Mouse (Mus musculus): ENCODE results near the gene 6030408B16Rik. TPM values are rescaled to one million over a fixed set of nuclear protein-coding genes. Genes with fewer than 3 reads are reported as not detected.
A peak's percentile ranks its signal among the peaks of the same experiment; 100 is the strongest.

6030408B16Rik gene
- polyA plus RNA-seq, 2 experiments, result 0.74 to 1.0 TPM

DNA sequence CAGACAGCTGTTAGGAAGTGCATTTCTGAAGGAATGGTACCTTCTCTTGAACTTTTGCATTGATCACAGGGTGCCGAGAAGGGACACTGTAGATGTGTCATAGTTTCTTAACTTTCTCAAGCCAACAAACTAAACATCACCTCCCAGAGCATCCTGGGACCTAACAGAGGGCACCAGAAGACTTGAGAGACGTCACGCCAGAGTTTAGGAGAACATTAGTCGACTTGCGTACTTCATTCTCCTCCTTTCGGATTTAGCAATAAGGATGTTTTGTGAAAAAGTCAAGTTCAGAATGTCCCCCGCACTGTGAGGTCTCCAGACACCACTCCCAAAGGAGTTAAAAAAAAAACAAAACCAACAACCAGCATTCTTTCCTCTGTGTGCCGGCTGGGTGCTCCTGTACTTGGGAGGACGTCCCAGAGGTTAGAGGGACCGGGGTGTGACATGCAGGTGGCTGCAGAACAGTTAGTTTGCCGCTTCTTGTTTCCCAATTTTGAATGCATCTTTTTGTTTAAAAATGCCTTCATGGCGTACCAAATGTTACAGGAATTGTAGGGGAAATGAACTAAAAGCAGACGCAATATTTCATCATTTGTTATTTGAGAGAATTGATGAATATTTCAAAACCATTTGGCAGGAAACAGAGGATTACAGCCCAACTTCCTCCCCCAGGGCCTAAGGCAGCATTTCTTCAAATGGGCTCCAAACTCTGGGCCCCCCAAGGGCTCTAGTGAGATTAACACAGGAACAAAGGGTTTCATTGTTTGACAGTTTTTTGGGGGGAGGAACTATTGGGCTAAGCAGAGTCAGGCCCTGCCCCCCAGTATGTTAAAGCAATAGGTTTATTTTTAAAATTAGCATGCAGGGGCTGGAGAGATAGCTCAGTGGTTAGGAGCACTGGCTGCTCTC is 15.7 kb downstream of the 6030408B16Rik start:
- peaks cover 8% of the 10 kb centered on the region for H3K4me1 ChIP-seq (ENCODE audit: control insufficient read depth, insufficient read depth, low read length)
- 58% methylated on average over 13 of the region's 13 CpGs for WGBS
- no peak for TF ChIP-seq POLR2A (IDR thresholded peaks at IDR 0.05; ENCODE audit: borderline replicate concordance, extremely low read depth, insufficient read depth, insufficient read length)
- H3K27me3 ChIP-seq (ENCODE audit: control insufficient read depth, insufficient read depth, low read length), result no peaks in the 10 kb centered on the region
- no peak overlapping the region for H3K27ac ChIP-seq (replicated peaks; ENCODE audit: low read depth, low read length)
- peak; percentile 60 for DNase-seq (ENCODE audit: low spot score)
- no peaks in the 10 kb centered on the region for H3K36me3 ChIP-seq (ENCODE audit: control insufficient read depth, insufficient read depth, low read length)
- peak; percentile 34; the same call in 1 of the 2 replicates for ATAC-seq (ENCODE audit: low FRiP score, low read depth)
- no peak overlapping the region for H3K4me2 ChIP-seq (replicated peaks; ENCODE audit: low read depth, low read length, severe bottlenecking)
- no peak overlapping the region for H3K4me3 ChIP-seq (replicated peaks; ENCODE audit: low read length)
- no peak overlapping the region for H3K9ac ChIP-seq (ENCODE audit: low read depth, low read length, severe bottlenecking)
- no peaks in the 10 kb centered on the region for H3K9me3 ChIP-seq (ENCODE audit: control insufficient read depth, low read length)

DNA sequence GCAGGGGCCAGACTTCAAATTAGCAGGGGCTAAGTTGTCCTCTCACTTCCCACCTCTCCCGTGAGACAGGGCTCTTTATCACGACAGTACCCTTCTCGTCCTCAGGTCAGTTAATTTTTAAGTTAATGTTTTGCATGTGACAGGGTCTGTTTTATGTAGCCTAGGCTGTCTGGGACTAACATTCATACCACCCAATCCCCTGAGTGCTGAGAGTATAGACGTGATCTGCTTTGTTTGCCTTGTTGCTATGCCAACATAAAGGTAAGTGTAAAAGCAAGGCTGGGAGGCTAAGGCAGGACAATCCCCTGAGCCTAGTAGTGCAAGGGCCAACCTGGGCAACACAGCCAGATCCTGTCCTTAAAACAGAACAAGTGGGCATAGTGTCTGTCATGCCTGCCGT is 16.5 kb downstream of the 6030408B16Rik start:
- H3K4me2 ChIP-seq (replicated peaks; ENCODE audit: low read depth, low read length, severe bottlenecking), result no peak overlapping the region
- WGBS, result 29% methylated on average over 5 of the region's 5 CpGs
- no peak for TF ChIP-seq POLR2A (IDR thresholded peaks at IDR 0.05; ENCODE audit: borderline replicate concordance, extremely low read depth, insufficient read depth, insufficient read length)
- H3K9me3 ChIP-seq (ENCODE audit: control insufficient read depth, low read length), result no peaks in the 10 kb centered on the region
- no peak overlapping the region for H3K4me3 ChIP-seq (replicated peaks; ENCODE audit: low read length)
- DNase-seq (ENCODE audit: low spot score) (no peak), ATAC-seq (ENCODE audit: low FRiP score, low read depth) (no peak)
- no peak overlapping the region for H3K27ac ChIP-seq (replicated peaks; ENCODE audit: low read depth, low read length)
- peaks cover 8% of the 10 kb centered on the region for H3K4me1 ChIP-seq (ENCODE audit: control insufficient read depth, insufficient read depth, low read length)
- no peak overlapping the region for H3K9ac ChIP-seq (ENCODE audit: low read depth, low read length, severe bottlenecking)
- H3K36me3 ChIP-seq (ENCODE audit: control insufficient read depth, insufficient read depth, low read length), result no peaks in the 10 kb centered on the region
- H3K27me3 ChIP-seq (ENCODE audit: control insufficient read depth, insufficient read depth, low read length), result no peaks in the 10 kb centered on the region

DNA sequence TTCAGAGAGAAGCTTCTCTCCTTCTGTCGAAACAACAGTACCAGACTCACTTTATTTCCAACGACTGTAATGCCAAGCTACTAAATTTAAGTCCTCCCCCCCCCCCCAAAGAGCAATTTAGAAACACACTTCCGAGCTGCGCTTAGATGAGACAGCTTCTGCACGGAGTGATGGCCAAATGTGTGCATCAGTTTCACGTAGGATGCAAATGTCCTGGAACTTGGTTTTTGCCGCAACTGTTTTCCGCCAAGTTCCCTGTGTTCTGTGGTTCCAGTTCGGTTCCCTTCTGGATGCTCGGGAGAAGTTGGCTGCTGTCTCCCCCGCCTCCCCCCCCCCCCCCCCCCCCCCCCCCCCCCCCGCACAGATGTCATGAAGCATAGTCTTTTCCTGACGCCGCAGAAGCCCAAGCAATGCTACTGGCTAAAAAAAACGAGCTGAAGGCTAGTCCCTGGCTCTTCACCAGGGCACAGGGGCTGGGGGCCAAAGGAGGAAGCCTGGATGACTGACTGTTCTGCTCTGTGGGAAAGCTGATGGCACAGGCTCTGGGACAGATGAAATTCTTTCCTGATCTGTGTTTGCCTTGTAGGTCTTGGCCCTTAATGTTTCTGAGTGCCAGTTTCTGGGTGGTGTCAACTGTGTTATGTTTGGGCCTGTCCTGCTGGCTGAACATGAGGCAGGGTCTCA is 18.2 kb downstream of the 6030408B16Rik start:
- Histone ChIP-seq H3K9me3 (ENCODE audit: control insufficient read depth, low read length) (no peaks in the 10 kb centered on the region), H3K27ac (replicated peaks; ENCODE audit: low read depth, low read length) (no peak overlapping the region), H3K4me1 (ENCODE audit: control insufficient read depth, insufficient read depth, low read length) (peaks cover 8% of the 10 kb centered on the region), H3K27me3 (ENCODE audit: control insufficient read depth, insufficient read depth, low read length) (no peaks in the 10 kb centered on the region), H3K36me3 (ENCODE audit: control insufficient read depth, insufficient read depth, low read length) (no peaks in the 10 kb centered on the region), H3K4me2 (replicated peaks; ENCODE audit: low read depth, low read length, severe bottlenecking) (no peak overlapping the region), H3K9ac (ENCODE audit: low read depth, low read length, severe bottlenecking) (no peak overlapping the region), H3K4me3 (replicated peaks; ENCODE audit: low read length) (no peak overlapping the region)
- no peak for TF ChIP-seq POLR2A (IDR thresholded peaks at IDR 0.05; ENCODE audit: borderline replicate concordance, extremely low read depth, insufficient read depth, insufficient read length)
- WGBS, result 55% methylated on average over 12 of the region's 15 CpGs
- ATAC-seq (ENCODE audit: low FRiP score, low read depth), result no peak
- no peak for DNase-seq (ENCODE audit: low spot score)

DNA sequence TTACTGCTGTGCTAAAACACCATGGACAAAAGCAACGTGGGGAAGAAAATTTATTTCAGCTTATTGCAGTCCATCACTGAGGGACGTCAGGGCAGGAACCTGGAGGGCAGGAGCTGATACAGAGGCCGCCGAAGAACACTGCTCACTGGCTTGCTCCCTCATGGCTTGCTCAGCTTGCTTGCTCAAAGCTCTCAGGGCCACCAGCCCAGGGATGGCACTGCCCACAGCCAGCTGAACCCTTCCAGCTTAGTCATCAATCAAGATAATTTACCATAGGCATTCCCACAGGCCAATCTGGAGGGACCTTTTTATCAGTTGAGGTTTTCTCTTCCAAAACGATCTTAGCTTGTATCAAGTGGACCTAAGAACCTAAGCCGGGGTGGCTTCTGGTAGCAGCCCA is 19.0 kb downstream of the 6030408B16Rik start:
- WGBS, result 80% methylated on average over 6 of the region's 6 CpGs
- no peak for ATAC-seq (ENCODE audit: low FRiP score, low read depth)

DNA sequence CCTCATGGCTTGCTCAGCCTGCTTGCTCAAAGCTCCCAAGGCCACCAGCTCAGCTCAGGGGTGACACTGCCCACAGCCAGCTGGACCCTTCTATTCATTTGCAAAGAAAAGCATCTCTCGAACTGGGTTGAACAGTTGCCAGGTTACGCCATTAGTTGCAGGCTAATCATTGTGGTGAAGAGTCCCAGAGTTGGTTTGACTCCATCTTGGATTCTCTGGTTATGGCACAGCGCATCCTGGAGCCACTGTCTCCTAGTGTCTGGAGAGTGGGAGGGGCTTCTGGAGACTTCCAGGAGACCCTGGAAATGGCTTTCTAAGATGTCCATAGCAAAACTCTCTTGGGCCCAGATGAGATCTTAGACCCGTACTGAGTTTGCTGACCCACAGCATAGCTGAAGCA is 22.4 kb downstream of the 6030408B16Rik start:
- ATAC-seq (ENCODE audit: low FRiP score, low read depth), result 0 out of 2 replicates have a peak, but pooled peaks have one; percentile 3
- H3K4me2 ChIP-seq (replicated peaks; ENCODE audit: low read depth, low read length, severe bottlenecking), result no peak overlapping the region
- TF ChIP-seq POLR2A (IDR thresholded peaks at IDR 0.05; ENCODE audit: borderline replicate concordance, extremely low read depth, insufficient read depth, insufficient read length), result no peak
- H3K27ac ChIP-seq (replicated peaks; ENCODE audit: low read depth, low read length), result no peak overlapping the region
- H3K4me1 ChIP-seq (ENCODE audit: control insufficient read depth, insufficient read depth, low read length), result peaks cover 4% of the 10 kb centered on the region; the same call in 1 of the 2 replicates
- no peaks in the 10 kb centered on the region for H3K9me3 ChIP-seq (ENCODE audit: control insufficient read depth, low read length)
- 84% methylated on average over 4 of the region's 4 CpGs for WGBS
- H3K9ac ChIP-seq (ENCODE audit: low read depth, low read length, severe bottlenecking), result no peak overlapping the region
- H3K4me3 ChIP-seq (replicated peaks; ENCODE audit: low read length), result no peak overlapping the region; the same call in 1 of the 2 replicates
- DNase-seq (ENCODE audit: low spot score), result no peak
- H3K27me3 ChIP-seq (ENCODE audit: control insufficient read depth, insufficient read depth, low read length), result no peaks in the 10 kb centered on the region
- no peaks in the 10 kb centered on the region for H3K36me3 ChIP-seq (ENCODE audit: control insufficient read depth, insufficient read depth, low read length)

More for the DNA sequence above, 19.0 kb downstream of the 6030408B16Rik start:
- H3K4me3 ChIP-seq (replicated peaks; ENCODE audit: low read length), result no peak overlapping the region
- DNase-seq (ENCODE audit: low spot score), result no peak
- no peak overlapping the region for H3K9ac ChIP-seq (ENCODE audit: low read depth, low read length, severe bottlenecking)
- no peaks in the 10 kb centered on the region for H3K27me3 ChIP-seq (ENCODE audit: control insufficient read depth, insufficient read depth, low read length)
- no peak overlapping the region for H3K27ac ChIP-seq (replicated peaks; ENCODE audit: low read depth, low read length)
- H3K36me3 ChIP-seq (ENCODE audit: control insufficient read depth, insufficient read depth, low read length), result no peaks in the 10 kb centered on the region
- no peak for TF ChIP-seq POLR2A (IDR thresholded peaks at IDR 0.05; ENCODE audit: borderline replicate concordance, extremely low read depth, insufficient read depth, insufficient read length)
- H3K4me2 ChIP-seq (replicated peaks; ENCODE audit: low read depth, low read length, severe bottlenecking), result no peak overlapping the region
- no peaks in the 10 kb centered on the region for H3K9me3 ChIP-seq (ENCODE audit: control insufficient read depth, low read length)
- peaks cover 8% of the 10 kb centered on the region for H3K4me1 ChIP-seq (ENCODE audit: control insufficient read depth, insufficient read depth, low read length)

All from limb, embryonic 14.5 days (tissue).